Mouse (Mus musculus) bone marrow macrophage, adult 2 months (primary cell): ENCODE measurements around the gene Tuft1. TPM values are rescaled to one million over a fixed set of nuclear protein-coding genes. Genes with fewer than 3 reads are reported as not detected.
"Not testable (repeated sequence)": the region's sequence is repeated elsewhere in the genome, so short reads cannot be mapped to it uniquely, and the experiment has no call there.

Experiments used
- H3K27ac ChIP-seq: 2 replicates; pipeline ENCODE4 v1.5.1; 2012; ENCODE audit warnings: low read depth, low read length; ENCODE audit not compliant: insufficient read depth
- H3K4me1 ChIP-seq: 2 replicates; pipeline ENCODE4 v1.6.1; 2012; ENCODE audit warnings: low read length; ENCODE audit not compliant: control insufficient read depth, insufficient read depth
- H3K4me3 ChIP-seq: 2 replicates; pipeline ENCODE4 v1.5.1; 2012; ENCODE audit warnings: mild to moderate bottlenecking, low read length, moderate library complexity; ENCODE audit not compliant: insufficient read depth
- CTCF ChIP-seq: IDR thresholded peaks from 2 replicates; pipeline ENCODE4 v1.5.1; 2012; ENCODE audit warnings: low read depth, mild to moderate bottlenecking, low read length, moderate library complexity
- POLR2A ChIP-seq: IDR thresholded peaks from 2 replicates; pipeline ENCODE4 v1.6.1; 2012; ENCODE audit warnings: mild to moderate bottlenecking, low read depth, low read length, borderline replicate concordance
- polyA plus RNA-seq: library from polyadenylated mRNA; stranded (reverse); fragments of >200 nt; gene quantifications from 2 replicates; pipeline ENCODE4 v1.2.4, GENCODE M21; 2012; ENCODE audit not compliant: missing spikeins, insufficient read depth, insufficient read length

Gene Tuft1
- polyA plus RNA-seq, 1 experiment = 6.2 TPM

- no peak overlapping the region for H3K27ac ChIP-seq
- no peak overlapping the region for H3K4me3 ChIP-seq
- H3K4me1 ChIP-seq = peaks cover 12% of the 10 kb centered on the region
- TF ChIP-seq POLR2A (no peak), CTCF (no peak)
Measured at GRCm38 (mm10) chr3:94650409-94650808, 8.3 kb downstream of the Tuft1 start.

DNA sequence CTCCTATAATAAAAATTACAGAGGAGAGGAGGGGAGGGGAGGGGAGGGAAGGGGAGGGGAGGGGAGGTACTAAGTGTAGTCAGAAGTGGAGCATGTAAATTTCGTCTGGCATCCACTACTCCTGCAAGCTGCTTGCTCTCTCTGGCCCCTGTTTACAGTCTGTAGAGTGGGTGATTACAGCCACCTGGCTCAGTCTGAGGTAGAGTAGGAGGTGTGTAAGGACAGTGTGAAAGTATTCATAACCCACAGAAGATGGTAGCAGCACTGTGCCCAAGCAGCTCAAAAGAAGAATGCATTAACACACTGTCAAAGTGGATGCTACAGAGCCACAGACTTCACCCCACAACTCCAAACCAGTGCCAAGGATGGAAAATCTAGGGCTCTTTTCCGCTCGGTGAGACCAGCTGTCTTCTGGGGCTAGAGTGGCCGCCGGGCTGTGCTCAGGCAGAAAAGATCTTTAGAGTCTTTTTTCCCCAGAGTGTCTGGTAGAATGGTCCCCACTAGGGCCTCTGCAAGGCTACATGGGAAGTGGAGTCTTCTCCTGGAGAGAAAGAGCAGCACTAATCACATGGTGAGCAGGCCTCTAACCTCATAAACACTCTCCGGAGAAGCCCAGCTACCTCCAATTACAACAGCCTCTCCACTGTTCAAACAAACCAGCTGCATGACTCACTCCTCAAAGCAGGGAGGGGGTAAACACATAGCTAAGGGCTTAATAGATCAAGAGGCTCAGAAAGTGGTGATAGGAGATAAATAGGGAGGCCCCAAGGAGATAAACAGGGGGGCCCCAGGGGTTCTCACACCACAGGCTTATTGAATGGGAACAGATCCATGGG, 9.7 kb downstream of the Tuft1 start:
- no peak overlapping the region for H3K27ac ChIP-seq
- TF ChIP-seq POLR2A (no peak), CTCF (no peak)
- no peak overlapping the region for H3K4me3 ChIP-seq
- peaks cover 12% of the 10 kb centered on the region for H3K4me1 ChIP-seq

DNA sequence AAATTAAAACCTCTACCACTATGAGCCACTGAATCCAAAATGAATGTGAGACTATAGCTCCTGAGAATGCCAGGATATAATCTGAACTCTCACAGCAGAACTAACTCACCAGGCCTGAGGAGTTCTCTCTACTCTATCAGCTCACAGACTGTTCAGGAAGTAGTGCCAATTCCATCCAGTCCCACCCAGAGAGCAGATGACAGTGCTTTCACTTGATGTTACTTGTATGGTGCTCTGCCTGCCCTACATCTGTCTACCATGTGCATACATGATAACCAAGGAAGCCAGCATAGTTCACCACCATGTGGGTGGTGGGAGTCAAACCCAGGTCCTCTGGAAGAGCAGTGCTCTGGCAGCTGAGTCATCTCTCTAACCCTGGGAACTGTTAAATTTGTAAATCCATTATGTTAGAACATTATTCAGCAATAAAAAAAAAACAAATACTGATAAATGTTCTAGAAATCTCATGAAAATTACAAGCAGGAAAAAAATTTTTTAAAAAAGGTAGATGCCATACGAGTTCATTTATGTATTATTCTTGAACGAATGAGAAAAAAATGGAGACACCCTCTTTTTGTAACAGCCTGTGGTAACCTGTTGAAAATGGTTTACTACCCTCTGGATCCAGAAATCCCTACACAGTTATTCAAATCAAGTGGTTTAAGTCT, 16.0 kb downstream of the Tuft1 start, which contains the start of gene Gm10972:
Gene Gm10972 (plus strand): TSS at position 618 of the 668 bp plus-strand sequence.
- not testable (repeated sequence) for H3K4me3 ChIP-seq, H3K4me1 ChIP-seq, H3K27ac ChIP-seq

DNA sequence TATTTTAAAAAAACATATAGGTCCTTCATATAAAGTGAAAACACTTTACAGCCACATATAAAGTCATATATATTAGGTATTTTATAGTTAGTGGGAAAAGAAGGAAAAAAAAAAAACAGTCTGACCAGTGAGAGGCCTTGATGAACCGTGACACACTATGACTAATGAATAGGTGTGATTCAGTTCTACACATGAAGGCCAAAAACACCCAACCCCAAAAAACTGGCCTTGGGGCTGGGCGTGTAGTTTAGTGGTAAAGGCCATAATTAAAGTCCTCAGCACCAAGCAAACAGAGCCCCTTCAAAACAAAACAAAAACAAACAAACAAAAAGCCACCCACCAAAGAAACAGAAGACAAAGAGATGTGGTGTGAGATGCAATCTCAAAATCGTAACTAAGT, 28.8 kb downstream of the Tuft1 start:
- Histone ChIP-seq H3K4me3 (no peak overlapping the region), H3K27ac (no peak overlapping the region), H3K4me1 (peaks cover 8% of the 10 kb centered on the region)
- TF ChIP-seq POLR2A (no peak), CTCF (no peak)

DNA sequence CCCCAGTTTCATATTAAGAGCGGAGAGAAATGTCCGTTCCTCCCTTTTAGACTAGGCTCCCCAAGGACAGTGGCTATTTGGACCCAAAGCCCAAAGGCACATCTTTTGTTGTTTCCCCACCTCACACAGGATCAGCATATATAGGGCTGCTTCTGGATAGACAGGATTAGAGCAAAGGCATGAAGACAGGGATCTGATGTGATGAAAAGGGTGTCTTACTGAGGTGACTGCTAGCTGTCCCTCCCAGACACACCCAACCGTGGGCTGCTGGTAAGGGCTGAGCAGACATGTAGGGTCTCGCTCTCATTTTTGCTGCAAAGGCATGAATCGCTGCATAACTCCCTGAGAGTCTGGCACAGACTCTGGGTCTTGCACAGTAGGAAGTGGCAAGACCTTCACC, 30.0 kb downstream of the Tuft1 start:
- H3K4me3 ChIP-seq = no peak overlapping the region
- H3K4me1 ChIP-seq = peaks cover 8% of the 10 kb centered on the region
- TF ChIP-seq CTCF = no peak
- no peak for TF ChIP-seq POLR2A
- no peak overlapping the region for H3K27ac ChIP-seq

DNA sequence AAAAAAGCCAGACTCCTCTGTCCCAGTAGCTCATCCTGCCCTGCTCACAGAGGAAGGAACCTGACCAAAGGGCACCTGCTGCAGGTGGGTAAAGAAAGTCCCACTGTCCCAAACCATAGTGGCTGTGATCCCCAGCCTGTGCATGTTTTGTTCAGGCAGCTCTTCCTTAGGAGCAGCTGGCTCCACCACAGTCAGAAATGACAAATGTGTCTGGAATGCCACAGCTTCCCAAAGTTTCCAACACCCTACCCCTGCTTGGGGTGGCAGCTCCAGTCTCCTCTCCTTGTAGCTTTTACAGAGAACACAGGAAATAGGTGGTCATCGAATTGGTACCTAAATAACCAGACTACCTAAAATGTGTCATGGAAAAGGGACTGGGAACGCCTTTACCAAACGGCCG, 34.4 kb downstream of the Tuft1 start:
- H3K27ac ChIP-seq = no peak overlapping the region
- TF ChIP-seq CTCF (no peak), POLR2A (no peak)
- H3K4me3 ChIP-seq = no peak overlapping the region

DNA sequence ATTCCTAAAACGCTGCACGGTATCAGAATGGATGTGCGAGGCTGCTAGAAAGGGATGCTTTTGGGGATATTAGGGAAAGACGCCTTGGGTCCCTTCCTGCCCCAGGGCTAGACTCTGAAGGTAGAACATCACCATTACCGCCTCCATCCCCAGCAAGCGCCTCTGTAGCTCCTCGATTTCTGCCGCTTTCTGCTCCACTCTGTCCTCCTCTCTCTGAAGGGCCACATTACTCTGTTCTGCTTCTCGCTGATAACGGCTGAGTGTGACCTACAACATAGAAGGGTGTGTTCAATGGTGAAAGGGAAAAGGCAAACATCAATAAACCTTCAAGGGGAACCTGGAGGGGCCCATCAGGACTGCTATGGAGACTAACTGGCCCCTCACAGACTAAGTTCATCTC, 36.1 kb downstream of the Tuft1 start:
- TF ChIP-seq CTCF = no peak
- no peak for TF ChIP-seq POLR2A
- no peak overlapping the region for H3K27ac ChIP-seq
- H3K4me1 ChIP-seq = peaks cover 24% of the 10 kb centered on the region
- no peak overlapping the region for H3K4me3 ChIP-seq

More for the DNA sequence above, 34.4 kb downstream of the Tuft1 start:
- peaks cover 24% of the 10 kb centered on the region for H3K4me1 ChIP-seq

DNA sequence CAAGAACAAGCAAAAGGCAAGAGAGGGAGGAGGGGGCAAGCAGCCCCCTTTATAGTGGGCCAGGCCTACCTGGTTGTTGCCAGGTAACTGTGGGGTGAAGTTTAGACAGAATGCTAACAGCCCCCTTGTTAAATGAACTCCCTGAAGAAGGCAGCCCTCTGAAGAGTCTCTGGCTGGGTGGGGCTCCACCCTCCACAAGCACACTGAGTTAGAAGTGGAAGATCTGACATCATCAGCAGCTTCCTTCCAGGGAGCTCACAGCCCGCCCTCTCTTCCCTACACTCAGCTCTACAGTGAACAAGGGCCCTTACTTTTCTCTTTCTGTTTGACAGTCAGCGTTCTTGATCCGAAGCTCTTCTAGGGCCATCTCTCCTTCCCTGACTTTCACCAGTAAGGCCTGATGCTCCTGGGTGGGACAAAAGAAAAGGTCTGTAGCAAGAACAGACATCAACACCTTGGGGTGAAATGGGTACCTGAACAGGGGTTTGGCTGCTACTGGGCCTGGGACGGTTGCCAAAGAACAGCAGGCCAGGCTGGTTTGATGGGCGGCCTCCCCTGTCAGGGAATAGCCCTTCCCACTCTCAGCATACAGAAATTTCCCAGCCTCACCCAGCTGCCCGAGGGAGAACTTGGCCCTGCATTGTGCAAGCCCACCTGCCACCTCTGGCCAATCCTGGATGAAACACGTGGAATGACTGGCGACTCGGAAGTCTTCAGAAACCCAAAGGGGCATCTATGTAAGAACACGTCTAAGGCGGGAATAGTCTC, 36.7 kb downstream of the Tuft1 start:
- peak overlapping the region; percentile 11 for H3K4me3 ChIP-seq
- H3K27ac ChIP-seq = peak overlapping the region; percentile 60
- no peak for TF ChIP-seq POLR2A
- no peak for TF ChIP-seq CTCF
- H3K4me1 ChIP-seq = peaks cover 24% of the 10 kb centered on the region

GRCm38 (mm10) chr3:94616717-94617116, 42.0 kb downstream of the Tuft1 start:
- peaks cover 25% of the 10 kb centered on the region for H3K4me1 ChIP-seq
- H3K4me3 ChIP-seq = no peak overlapping the region
- H3K27ac ChIP-seq = no peak overlapping the region
- TF ChIP-seq CTCF (peak; percentile 81), POLR2A (no peak)
